Mouse (Mus musculus) thymus, adult 2 months (tissue): Measurements from ENCODE around the gene Ifna2.

Experiments
- CTCF ChIP-seq: fragments of 200-500 bp; IDR thresholded peaks from 2 replicates; pipeline ENCODE4 v1.5.1; 2012; ENCODE audit warnings: mild to moderate bottlenecking, control low read depth, low read length, moderate library complexity, borderline replicate concordance; ENCODE audit not compliant: control insufficient read depth, poor library complexity, insufficient read depth; ENCODE audit errors: extremely low read depth
- POLR2A ChIP-seq: fragments of 200-500 bp; IDR thresholded peaks from 2 replicates; pipeline ENCODE4 v1.6.1; 2012; ENCODE audit warnings: mild to moderate bottlenecking, low read length, control low read depth, moderate library complexity; ENCODE audit not compliant: control insufficient read depth, poor library complexity, insufficient read depth; ENCODE audit errors: extremely low read depth

- TF ChIP-seq POLR2A (no peak), CTCF (no peak)
Observed at GRCm38 (mm10) chr4:88653644-88654043, 30.1 kb downstream of the Ifna2 start.
